Mouse (Mus musculus) kidney, postnatal 0 days (tissue): ENCODE results near the gene Tmem213. TPM values are rescaled to one million over a fixed set of nuclear protein-coding genes. Genes with fewer than 3 reads are reported as not detected.
A peak's percentile ranks its signal among the peaks of the same experiment; 100 is the strongest.

Experiments used
- ATAC-seq: fragments of 200-750 bp; cut with Nextera tagmentation; replicated peaks from 2 replicates; pipeline ENCODE4 v1.8.0; 2017; ENCODE audit warnings: low read depth, moderate number of reproducible peaks, moderate TSS enrichment, moderate library complexity; ENCODE audit not compliant: low FRiP score
- DNase-seq: peaks from one replicate; pipeline ENCODE4 v3.0.0-alpha.2; 2016; ENCODE audit warnings: low spot score
- H3K27ac ChIP-seq: fragments of 300-500 bp; sonication (generic); 2 replicates; pipeline ENCODE4 v1.5.1; 2014; ENCODE audit warnings: mild to moderate bottlenecking
- H3K27me3 ChIP-seq: fragments of 300-500 bp; sonication (generic); 2 replicates; pipeline ENCODE4 v1.6.1; 2014; ENCODE audit warnings: low read length, mixed read lengths; ENCODE audit not compliant: insufficient read depth
- H3K36me3 ChIP-seq: fragments of 300-500 bp; sonication (generic); 2 replicates; pipeline ENCODE4 v1.6.1; 2014; ENCODE audit warnings: low read length, mixed read lengths; ENCODE audit not compliant: insufficient read depth
- H3K4me1 ChIP-seq: fragments of 300-500 bp; sonication (generic); replicated peaks from 2 replicates; pipeline ENCODE4 v1.6.1; 2014; ENCODE audit warnings: antibody characterized with exemption, low read length, mixed read lengths; ENCODE audit not compliant: insufficient read depth
- H3K4me2 ChIP-seq: fragments of 300-500 bp; sonication (generic); 2 replicates; pipeline ENCODE4 v1.6.1; 2014; ENCODE audit warnings: mild to moderate bottlenecking, low read length, moderate library complexity, mixed read lengths
- H3K4me3 ChIP-seq: fragments of 300-500 bp; sonication (generic); replicated peaks from 2 replicates; pipeline ENCODE4 v1.5.1; 2014; ENCODE audit warnings: low read depth, low read length
- H3K9ac ChIP-seq: fragments of 300-500 bp; sonication (generic); 2 replicates; pipeline ENCODE4 v1.6.1; 2014; ENCODE audit warnings: low read depth, low read length
- H3K9me3 ChIP-seq: fragments of 300-500 bp; sonication (generic); replicated peaks from 2 replicates; pipeline ENCODE4 v1.6.1; 2016; ENCODE audit warnings: low read length, inconsistent platforms, mixed read lengths
- CTCF ChIP-seq: IDR thresholded peaks from 2 replicates; pipeline ENCODE4 v1.5.1; 2016; ENCODE audit warnings: antibody characterized with exemption, low read depth, mild to moderate bottlenecking, moderate library complexity
- WGBS: fragments of 180-500 bp; shearing (Covaris S2); extraction: QIAGEN DNeasy Blood & Tissue Kit; methylation state at CpG from one replicate; pipeline ENCODE4 v1.1.7; 2014; 5-methylcytosine and 5-hydroxymethylcytosine counted together
- polyA plus RNA-seq: library from polyadenylated mRNA; unstranded; fragments of >200 nt; fragmentation: Nextera tagmentation; extraction: Ambion mirVana; gene quantifications from 2 replicates; pipeline ENCODE4 v1.2.1, GENCODE M21; 2015

Tmem213 gene
- polyA plus RNA-seq, 1 experiment from 2014 or later = 198 TPM

DNA sequence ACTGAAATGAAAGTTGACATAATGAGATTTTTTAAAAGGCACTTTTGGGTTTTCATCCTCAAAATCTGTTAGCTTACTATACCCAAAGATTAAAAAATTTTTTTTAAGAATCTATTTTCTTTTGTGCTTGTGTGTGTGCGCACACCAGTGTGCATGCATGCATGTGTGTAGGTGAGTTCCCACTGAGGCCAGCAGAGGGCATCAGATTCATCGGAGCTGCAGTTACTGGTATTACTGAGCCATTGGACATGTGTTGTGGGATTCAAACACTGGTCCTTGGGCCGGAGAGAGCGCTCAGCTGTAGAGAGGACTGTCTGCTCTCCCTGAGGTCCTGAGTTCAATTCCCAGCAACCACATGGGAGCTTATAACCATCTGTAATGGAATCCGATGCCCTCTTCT lies 20.8 kb downstream of the Tmem213 start:
- Histone ChIP-seq H3K4me2 (no peak overlapping the region), H3K9ac (no peak overlapping the region), H3K36me3 (0 out of 2 replicates have a peak, but pooled peaks cover 3% of the 10 kb centered on the region), H3K4me1 (no peaks in the 10 kb centered on the region), H3K27ac (no peak overlapping the region), H3K27me3 (no peaks in the 10 kb centered on the region), H3K9me3 (no peaks in the 10 kb centered on the region), H3K4me3 (no peak overlapping the region)
- 98% methylated on average over 5 of the region's 5 CpGs for WGBS
- peak; percentile 42 for TF ChIP-seq CTCF
- DNase-seq (no peak), ATAC-seq (no peak)

DNA sequence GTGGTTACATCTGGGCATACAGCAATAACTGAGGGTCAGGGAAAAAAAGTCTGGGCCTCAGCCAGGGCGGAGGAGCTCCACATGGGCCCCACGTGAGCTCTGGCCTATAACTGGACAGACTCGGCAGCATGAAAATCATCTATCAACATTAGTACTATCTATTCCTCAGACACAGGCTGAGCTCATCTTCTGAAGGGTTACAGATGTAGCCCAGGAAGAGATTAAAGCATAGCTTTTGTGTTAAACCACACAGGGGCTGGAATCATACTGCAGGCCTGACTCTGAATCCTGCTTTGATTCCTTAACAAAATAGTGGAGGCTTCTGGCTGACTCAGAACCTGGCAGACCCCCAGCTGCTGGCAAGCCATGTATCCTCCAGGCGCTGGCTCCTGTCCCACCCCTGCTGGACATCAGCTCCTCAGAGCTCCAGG lies 22.8 kb downstream of the Tmem213 start:
- 68% methylated on average over 4 of the region's 4 CpGs for WGBS
- Histone ChIP-seq H3K4me1 (no peaks in the 10 kb centered on the region), H3K27ac (no peak overlapping the region), H3K36me3 (peaks cover 8% of the 10 kb centered on the region; the same call in 1 of the 2 replicates), H3K4me3 (no peak overlapping the region), H3K9ac (no peak overlapping the region), H3K27me3 (no peaks in the 10 kb centered on the region), H3K4me2 (no peak overlapping the region), H3K9me3 (no peaks in the 10 kb centered on the region)
- DNase-seq (no peak), ATAC-seq (no peak)
- no peak for TF ChIP-seq CTCF

DNA sequence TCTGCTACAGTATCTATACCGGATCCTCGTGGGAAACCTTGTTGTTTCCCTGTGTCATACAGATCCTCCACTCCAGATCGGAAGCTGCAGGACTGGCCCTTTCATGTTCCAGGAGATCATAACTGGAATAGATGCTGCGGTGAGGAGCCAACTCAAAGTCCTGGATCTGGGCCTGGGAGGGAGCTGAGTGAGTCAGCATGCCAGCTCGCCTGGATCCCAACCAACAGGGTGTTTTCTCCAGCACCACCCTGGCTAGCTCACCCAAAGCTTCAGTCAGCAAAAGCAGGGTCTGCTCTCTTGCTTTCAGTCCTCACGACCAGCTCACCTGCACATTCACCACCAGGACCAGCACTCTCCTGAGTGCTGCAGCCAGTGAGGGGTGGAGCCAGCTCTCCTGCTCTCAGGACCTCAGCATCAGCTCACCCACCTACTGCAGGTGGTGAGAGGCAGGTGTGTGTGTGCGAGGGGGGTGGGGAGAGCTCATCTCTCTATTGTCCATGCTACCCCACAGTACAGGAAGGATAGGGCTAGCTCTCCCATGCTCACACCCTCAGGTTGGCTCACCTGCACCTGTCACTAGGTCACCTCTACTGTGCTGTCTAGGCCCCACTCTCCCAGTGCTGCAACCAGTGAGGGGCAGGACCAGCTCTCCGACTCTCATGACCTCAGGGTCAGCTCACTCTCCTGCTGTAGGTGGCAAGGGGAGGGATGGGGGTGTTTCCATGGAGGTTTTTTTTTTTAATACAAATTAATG lies 25.9 kb downstream of the Tmem213 start:
- DNase-seq = no peak
- Histone ChIP-seq H3K4me2 (no peak overlapping the region), H3K27ac (no peak overlapping the region), H3K9me3 (no peaks in the 10 kb centered on the region), H3K9ac (no peak overlapping the region), H3K4me1 (no peaks in the 10 kb centered on the region), H3K27me3 (no peaks in the 10 kb centered on the region), H3K4me3 (no peak overlapping the region), H3K36me3 (peaks cover 8% of the 10 kb centered on the region; the same call in 1 of the 2 replicates)
- no peak for TF ChIP-seq CTCF
- 91% methylated on average over 8 of the region's 8 CpGs for WGBS
- ATAC-seq = no peak

DNA sequence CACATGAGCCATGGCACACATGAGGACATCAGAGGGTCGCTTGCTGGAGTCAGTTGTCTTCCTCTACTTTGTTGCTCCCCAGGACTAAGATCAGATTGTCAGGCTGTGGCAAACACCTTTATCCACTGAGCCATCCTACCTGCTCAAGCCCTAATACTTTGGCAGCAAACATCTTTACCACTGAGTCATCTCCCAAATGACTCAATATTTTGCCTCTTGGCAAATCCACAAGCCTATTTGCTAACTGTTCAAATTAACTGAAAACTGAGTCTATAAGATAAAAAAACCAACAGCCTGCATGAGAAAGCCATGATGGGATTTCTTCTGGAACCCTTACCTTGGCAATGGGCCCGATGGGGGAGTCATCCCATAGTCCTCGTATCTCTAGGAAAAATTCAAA lies 30.0 kb downstream of the Tmem213 start:
- DNase-seq = no peak

DNA sequence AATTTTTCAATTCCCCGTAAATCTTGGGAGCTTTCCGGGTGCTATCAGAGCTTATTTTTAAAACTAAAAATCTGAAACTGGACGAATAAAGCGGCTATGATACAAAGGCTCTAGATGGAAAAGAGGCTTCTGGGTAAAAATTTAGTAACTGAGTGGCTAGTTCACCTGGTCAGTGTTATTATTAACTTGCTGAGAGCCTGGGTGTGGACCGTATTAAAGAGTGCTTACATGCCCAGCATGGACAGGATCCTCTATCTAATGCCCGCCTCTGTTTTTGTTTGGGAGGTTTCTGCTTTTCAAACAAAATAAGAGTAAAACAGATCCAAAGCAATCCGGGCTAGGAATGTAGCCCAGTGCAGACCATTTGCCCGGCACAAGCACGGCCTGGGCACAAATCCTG lies 31.3 kb downstream of the Tmem213 start:
- no peaks in the 10 kb centered on the region for H3K27me3 ChIP-seq
- DNase-seq (no peak), ATAC-seq (no peak)
- H3K9me3 ChIP-seq = no peaks in the 10 kb centered on the region
- H3K27ac ChIP-seq = no peak overlapping the region
- H3K36me3 ChIP-seq = peaks cover 10% of the 10 kb centered on the region; the same call in 1 of the 2 replicates
- WGBS = 86% methylated on average over 9 of the region's 9 CpGs
- no peak overlapping the region for H3K9ac ChIP-seq
- peaks cover 17% of the 10 kb centered on the region; the same call in 1 of the 2 replicates for H3K4me1 ChIP-seq
- no peak for TF ChIP-seq CTCF
- no peak overlapping the region for H3K4me2 ChIP-seq
- no peak overlapping the region for H3K4me3 ChIP-seq

More for the DNA sequence above, 30.0 kb downstream of the Tmem213 start:
- Histone ChIP-seq H3K4me3 (no peak overlapping the region), H3K4me2 (no peak overlapping the region), H3K36me3 (peaks cover 10% of the 10 kb centered on the region; the same call in 1 of the 2 replicates), H3K4me1 (peaks cover 7% of the 10 kb centered on the region; the same call in 1 of the 2 replicates), H3K9ac (no peak overlapping the region), H3K27ac (no peak overlapping the region), H3K9me3 (no peaks in the 10 kb centered on the region), H3K27me3 (no peaks in the 10 kb centered on the region)
- 88% methylated on average over 3 of the region's 3 CpGs for WGBS
- TF ChIP-seq CTCF = no peak
- ATAC-seq = no peak

DNA sequence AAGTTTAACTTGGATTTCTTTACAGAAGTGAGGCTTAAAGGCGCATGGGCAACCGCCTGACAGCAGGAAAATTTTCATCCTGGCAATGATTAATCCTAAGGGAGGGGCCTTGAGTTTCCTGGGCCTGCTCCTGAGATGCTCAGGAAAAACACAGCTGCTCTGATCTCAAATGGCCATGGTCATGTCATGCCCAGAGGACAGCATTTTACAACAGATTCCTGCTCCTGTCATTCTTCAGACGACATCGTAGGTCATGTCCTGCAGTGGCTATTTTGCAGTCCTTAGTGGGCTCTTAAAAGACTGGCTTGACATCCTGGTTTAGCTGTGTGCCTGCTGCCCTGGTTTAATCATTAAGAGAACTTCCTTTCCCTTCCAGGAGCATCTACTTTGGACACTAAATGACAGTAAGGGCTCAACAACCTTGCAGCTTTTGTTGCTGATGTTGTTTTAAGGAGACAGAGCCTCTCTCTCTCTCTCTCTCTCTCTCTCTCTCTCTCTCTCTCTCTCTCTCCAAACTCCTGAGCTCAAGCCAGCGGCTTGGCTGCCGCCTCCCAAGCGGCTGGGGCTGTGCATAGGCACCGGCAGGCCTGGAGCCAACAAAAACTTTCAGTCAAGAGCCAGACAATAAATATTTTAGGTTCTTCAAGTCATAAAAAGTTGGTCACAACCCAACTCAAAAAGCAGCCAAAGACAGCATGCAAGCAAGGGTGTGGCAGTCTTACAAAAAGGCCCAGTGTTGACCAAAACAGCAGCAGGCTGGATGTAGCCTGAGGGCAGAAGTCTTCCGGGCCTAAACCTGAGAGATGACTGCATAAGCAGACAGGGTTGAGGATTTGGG lies 35.3 kb downstream of the Tmem213 start:
- DNase-seq (peak; percentile 79), ATAC-seq (peak; percentile 61)
- 15% methylated on average over 9 of the region's 9 CpGs for WGBS
- H3K4me3 ChIP-seq = no peak overlapping the region
- H3K9ac ChIP-seq = no peak overlapping the region
- no peak for TF ChIP-seq CTCF
- H3K27ac ChIP-seq = peak overlapping the region; percentile 82
- H3K9me3 ChIP-seq = no peaks in the 10 kb centered on the region
- peaks cover 11% of the 10 kb centered on the region; the same call in 1 of the 2 replicates for H3K36me3 ChIP-seq
- H3K27me3 ChIP-seq = no peaks in the 10 kb centered on the region
- no peak overlapping the region for H3K4me2 ChIP-seq
- H3K4me1 ChIP-seq = peaks cover 21% of the 10 kb centered on the region; the same call in 1 of the 2 replicates
